Mouse (Mus musculus): Measurements from ENCODE around the gene Arhgef3.

Arhgef3 gene

GRCm38 (mm10) chr14:27108748-27109504 lies 5.8 kb upstream of the Arhgef3 start:
- DNase-seq (ENCODE audit: low read depth, low spot score), result no peak

- DNase-seq (ENCODE audit: low read depth, low spot score), result no peak
Observed at GRCm38 (mm10) chr14:27115275-27115660, 569 bp downstream of the Arhgef3 start.

- no peak for DNase-seq (ENCODE audit: low read depth, low spot score)
Observed at GRCm38 (mm10) chr14:27115991-27116390, 1.3 kb downstream of the Arhgef3 start.

GRCm38 (mm10) chr14:27116577-27117165 lies 2.0 kb downstream of the Arhgef3 start:
- no peak for DNase-seq (ENCODE audit: low read depth, low spot score)

GRCm38 (mm10) chr14:27118546-27118945 lies 3.8 kb downstream of the Arhgef3 start:
- no peak for DNase-seq (ENCODE audit: low read depth, low spot score)

- DNase-seq (ENCODE audit: low read depth, low spot score), result no peak
Observed at GRCm38 (mm10) chr14:27122646-27123045, 7.9 kb downstream of the Arhgef3 start.

GRCm38 (mm10) chr14:27123543-27123942 lies 8.8 kb downstream of the Arhgef3 start:
- no peak for DNase-seq (ENCODE audit: low read depth, low spot score)

- DNase-seq (ENCODE audit: low read depth, low spot score), result no peak
Observed at GRCm38 (mm10) chr14:27130031-27130430, 15.3 kb downstream of the Arhgef3 start.

- DNase-seq (ENCODE audit: low read depth, low spot score), result peak; percentile 73
Observed at GRCm38 (mm10) chr14:27130676-27131075, 16.0 kb downstream of the Arhgef3 start.

- no peak for DNase-seq (ENCODE audit: low read depth, low spot score)
Observed at GRCm38 (mm10) chr14:27131521-27131920, 16.8 kb downstream of the Arhgef3 start.

- no peak for DNase-seq (ENCODE audit: low read depth, low spot score)
Observed at GRCm38 (mm10) chr14:27138891-27139290, 24.2 kb downstream of the Arhgef3 start.

- DNase-seq (ENCODE audit: low read depth, low spot score), result no peak
Observed at GRCm38 (mm10) chr14:27139968-27140367, 25.3 kb downstream of the Arhgef3 start.

GRCm38 (mm10) chr14:27141486-27141885 lies 26.8 kb downstream of the Arhgef3 start:
- DNase-seq (ENCODE audit: low read depth, low spot score), result peak; percentile 87

GRCm38 (mm10) chr14:27142680-27143079 lies 28.0 kb downstream of the Arhgef3 start:
- no peak for DNase-seq (ENCODE audit: low read depth, low spot score)

GRCm38 (mm10) chr14:27145171-27146045 lies 30.7 kb downstream of the Arhgef3 start:
- DNase-seq (ENCODE audit: low read depth, low spot score), result peak; percentile 54

GRCm38 (mm10) chr14:27147726-27148125 lies 33.0 kb downstream of the Arhgef3 start:
- no peak for DNase-seq (ENCODE audit: low read depth, low spot score)

- peak; percentile 54 for DNase-seq (ENCODE audit: low read depth, low spot score)
Observed at GRCm38 (mm10) chr14:27149401-27149800, 34.7 kb downstream of the Arhgef3 start.

- peak; percentile 51 for DNase-seq (ENCODE audit: low read depth, low spot score)
Observed at GRCm38 (mm10) chr14:27150011-27150640, 35.4 kb downstream of the Arhgef3 start.

GRCm38 (mm10) chr14:27151432-27151831 lies 36.7 kb downstream of the Arhgef3 start:
- DNase-seq (ENCODE audit: low read depth, low spot score), result no peak

GRCm38 (mm10) chr14:27155088-27155487 lies 40.4 kb downstream of the Arhgef3 start:
- no peak for DNase-seq (ENCODE audit: low read depth, low spot score)

GRCm38 (mm10) chr14:27156032-27156431 lies 41.3 kb downstream of the Arhgef3 start:
- no peak for DNase-seq (ENCODE audit: low read depth, low spot score)

GRCm38 (mm10) chr14:27158133-27158532 lies 43.4 kb downstream of the Arhgef3 start:
- DNase-seq (ENCODE audit: low read depth, low spot score), result no peak

Measured in ES-CJ7 (cell line).